In genomic region chr7:130787537-130787936, GRCm38 (mm10) we compare ENCODE assay signal across 20 mouse cellular contexts. TPM values are rescaled to one million over a fixed set of nuclear protein-coding genes. Genes with fewer than 3 reads are reported as not detected.
"Had no signal": no experiment of that assay in that cellular context is flagged by ENCODE, and none has a peak within 500 bp of the region (broad histone marks: within the 10 kb centered on the region; RNA-seq: fewer than 3 reads in every experiment).

No protein-coding gene starts in this region.

- H3K27me3 ChIP-seq: midbrain, embryonic 12.5 days; neural tube, embryonic 13.5 days; neural tube, embryonic 15.5 days had no signal

- DNase-seq: lung, embryonic 14.5 days; lung, postnatal 10 days; lung, postnatal 4 days; midbrain, embryonic 14.5 days; retina, postnatal 1 day; right cerebral cortex, adult 18-20 months; right cerebral cortex, postnatal 25 days; right cerebral cortex, postnatal 4 days; spleen, adult 18-20 months; thymus, adult 18-20 months; thymus, postnatal 14 days; thymus, postnatal 36 days had no signal

- H3K4me2 ChIP-seq: lung, embryonic 14.5 days; midbrain, embryonic 12.5 days; neural tube, embryonic 13.5 days; neural tube, embryonic 15.5 days had no signal

- H3K4me1 ChIP-seq: midbrain, embryonic 10.5 days; midbrain, embryonic 12.5 days had no signal

- H3K4me3 ChIP-seq: midbrain, embryonic 10.5 days; midbrain, embryonic 12.5 days; myocyte; neural tube, embryonic 13.5 days; neural tube, embryonic 15.5 days had no signal

- H3K36me3 ChIP-seq: midbrain, embryonic 10.5 days; midbrain, embryonic 12.5 days; neural tube, embryonic 13.5 days; neural tube, embryonic 15.5 days had no signal

- H3K27ac ChIP-seq: midbrain, embryonic 10.5 days; midbrain, embryonic 12.5 days; neural tube, embryonic 13.5 days; neural tube, embryonic 15.5 days had no signal

- H3K9me3 ChIP-seq: midbrain, embryonic 10.5 days; midbrain, embryonic 12.5 days; neural tube, embryonic 13.5 days; neural tube, embryonic 15.5 days had no signal

- H3K9ac ChIP-seq: lung, embryonic 14.5 days; midbrain, embryonic 12.5 days; neural tube, embryonic 13.5 days; neural tube, embryonic 15.5 days had no signal

- ATAC-seq: midbrain, embryonic 16.5 days had no signal

RNA-seq across cellular contexts. Expression of gene Btbd16, which starts 13.7 kb away (rescaled TPM):
- polyA plus RNA-seq: lung, embryonic 14.5 days; lung, embryonic 16.5 days; midbrain, embryonic 10.5 days; midbrain, embryonic 12.5 days; midbrain, embryonic 14.5 days; midbrain, embryonic 16.5 days; myocyte; neural tube, embryonic 11.5 days; neural tube, embryonic 15.5 days had no signal
